Mouse (Mus musculus) forebrain, embryonic 10.5 days (tissue): ENCODE measurements around the gene Ints2. TPM values are rescaled to one million over a fixed set of nuclear protein-coding genes. Genes with fewer than 3 reads are reported as not detected.

ENCODE experiments used
- polyA plus RNA-seq: library from polyadenylated mRNA; unstranded; fragments of >200 nt; fragmentation: Nextera tagmentation; extraction: Ambion mirVana; gene quantifications from 2 replicates; pipeline ENCODE4 v1.2.1, GENCODE M21; 2016

The Ints2 gene
- polyA plus RNA-seq, 1 experiment from 2014 or later = 52.0 TPM

Other genes starting within 250 kb of the Ints2 start
- gene Brip1, start 56.4 kb downstream of the Ints2 start, polyA plus RNA-seq = 11.5 and 11.7 TPM in 2 replicates
- 6.6 and 7.5 TPM in 2 replicates for gene Med13, start 100.0 kb upstream of the Ints2 start, polyA plus RNA-seq
- gene Rnft1, start 227.1 kb upstream of the Ints2 start, polyA plus RNA-seq = 21.8 and 22.4 TPM in 2 replicates